Mouse (Mus musculus) lung, embryonic 16.5 days (tissue): ENCODE data around the gene Miip. TPM values are rescaled to one million over a fixed set of nuclear protein-coding genes. Genes with fewer than 3 reads are reported as not detected.

Experiments used
- ATAC-seq: fragments of 200-750 bp; cut with Nextera tagmentation; 2 replicates; pipeline ENCODE4 v1.8.0; 2017; ENCODE audit warnings: low read depth, mild to moderate bottlenecking, moderate library complexity
- H3K27ac ChIP-seq: fragments of 300-500 bp; sonication (generic); 2 replicates; pipeline ENCODE4 v1.5.1; 2014; ENCODE audit warnings: mild to moderate bottlenecking, control low read depth, low read length
- H3K27me3 ChIP-seq: fragments of 300-500 bp; sonication (generic); 2 replicates; pipeline ENCODE4 v1.6.1; 2014; ENCODE audit warnings: low read depth, low read length, mixed read lengths; ENCODE audit not compliant: control insufficient read depth, insufficient read depth
- H3K36me3 ChIP-seq: fragments of 300-500 bp; sonication (generic); 2 replicates; pipeline ENCODE4 v1.6.1; 2014; ENCODE audit warnings: low read length; ENCODE audit not compliant: control insufficient read depth, insufficient read depth
- H3K4me1 ChIP-seq: fragments of 300-500 bp; sonication (generic); replicated peaks from 2 replicates; pipeline ENCODE4 v1.6.1; 2014; ENCODE audit warnings: low read length, mixed read lengths; ENCODE audit not compliant: control insufficient read depth, insufficient read depth
- H3K4me2 ChIP-seq: fragments of 300-500 bp; sonication (generic); 2 replicates; pipeline ENCODE4 v1.6.1; 2014; ENCODE audit warnings: low read depth, low read length, control low read depth
- H3K4me3 ChIP-seq: fragments of 300-500 bp; sonication (generic); 2 replicates; pipeline ENCODE4 v1.5.1; 2014; ENCODE audit warnings: mild to moderate bottlenecking, low read length, control low read depth
- H3K9ac ChIP-seq: fragments of 300-500 bp; sonication (generic); 2 replicates; pipeline ENCODE4 v1.6.1; 2014; ENCODE audit warnings: low read length, control low read depth
- H3K9me3 ChIP-seq: fragments of 300-500 bp; sonication (generic); 2 replicates; pipeline ENCODE4 v1.6.1; 2016; ENCODE audit warnings: low read length; ENCODE audit not compliant: control insufficient read depth
- WGBS: fragments of 180-500 bp; shearing (Covaris S2); extraction: QIAGEN DNeasy Blood & Tissue Kit; methylation state at CpG from one replicate; pipeline ENCODE4 v1.1.7; 2014; 5-methylcytosine and 5-hydroxymethylcytosine counted together
- polyA plus RNA-seq: library from polyadenylated mRNA; unstranded; fragments of >200 nt; fragmentation: Nextera tagmentation; extraction: Ambion mirVana; gene quantifications from 2 replicates; pipeline ENCODE4 v1.2.1, GENCODE M21; 2015

Miip gene
- 47.0 and 48.2 TPM in 2 replicates for polyA plus RNA-seq

- 0 out of 2 replicates have a peak, but pooled peaks cover 3% of the 10 kb centered on the region for H3K9me3 ChIP-seq
- WGBS: under 1% methylated on average over 30 of the region's 30 CpGs
- H3K36me3 ChIP-seq: peaks cover 30% of the 10 kb centered on the region
Measured at GRCm38 (mm10) chr4:147868450-147869031, at the start of gene Miip, which contains the start of gene Fv1. Gene Miip (minus strand): TSS chr4:147868816. Gene Fv1 (plus strand): TSS chr4:147868979.

GRCm38 (mm10) chr4:147909486-147909885 is 40.9 kb upstream of the Miip start:
- 81% methylated on average over 5 of the region's 5 CpGs for WGBS
- no peak overlapping the region for H3K27ac ChIP-seq
- no peak overlapping the region for H3K4me2 ChIP-seq
- no peak overlapping the region for H3K4me3 ChIP-seq
- 0 out of 2 replicates have a peak, but pooled peaks cover 3% of the 10 kb centered on the region for H3K4me1 ChIP-seq
- no peak for ATAC-seq
- no peaks in the 10 kb centered on the region for H3K36me3 ChIP-seq
- no peaks in the 10 kb centered on the region for H3K27me3 ChIP-seq
- H3K9ac ChIP-seq: no peak overlapping the region
- no peaks in the 10 kb centered on the region for H3K9me3 ChIP-seq

More at GRCm38 (mm10) chr4:147868450-147869031, at the start of gene Miip, which contains the start of gene Fv1:
- H3K9ac ChIP-seq: peak within 1 kb of the TSS; percentile 80
- H3K27me3 ChIP-seq: no peaks in the 10 kb centered on the region
- peak within 1 kb of the TSS; percentile 82 for H3K27ac ChIP-seq
- peaks cover 15% of the 10 kb centered on the region for H3K4me1 ChIP-seq
- ATAC-seq: peak; percentile 98
- peak within 1 kb of the TSS; percentile 77 for H3K4me3 ChIP-seq
- peak within 1 kb of the TSS; percentile 72 for H3K4me2 ChIP-seq

GRCm38 (mm10) chr4:147906230-147906629 is 37.6 kb upstream of the Miip start:
- no peaks in the 10 kb centered on the region for H3K27me3 ChIP-seq
- peaks cover 11% of the 10 kb centered on the region for H3K4me1 ChIP-seq
- peaks cover 2% of the 10 kb centered on the region; the same call in 1 of the 2 replicates for H3K36me3 ChIP-seq
- no peak overlapping the region for H3K4me3 ChIP-seq
- ATAC-seq: no peak
- 76% methylated on average over 5 of the region's 5 CpGs for WGBS
- no peak overlapping the region for H3K4me2 ChIP-seq
- no peak overlapping the region for H3K27ac ChIP-seq
- H3K9me3 ChIP-seq: no peaks in the 10 kb centered on the region
- H3K9ac ChIP-seq: no peak overlapping the region

GRCm38 (mm10) chr4:147905090-147905659 is 36.6 kb upstream of the Miip start:
- Histone ChIP-seq H3K4me2 (peak overlapping the region; percentile 67), H3K27ac (no peak overlapping the region), H3K36me3 (peaks cover 2% of the 10 kb centered on the region; the same call in 1 of the 2 replicates), H3K9me3 (no peaks in the 10 kb centered on the region), H3K9ac (peak overlapping the region; percentile 94; the same call in 1 of the 2 replicates), H3K27me3 (no peaks in the 10 kb centered on the region), H3K4me3 (peak overlapping the region; percentile 89), H3K4me1 (peaks cover 11% of the 10 kb centered on the region)
- ATAC-seq: no peak; the same call in 1 of the 2 replicates
- WGBS: under 1% methylated on average over 8 of the region's 8 CpGs

- no peaks in the 10 kb centered on the region for H3K27me3 ChIP-seq
- peak within 1 kb of the TSS; percentile 94 for H3K9ac ChIP-seq
- H3K4me2 ChIP-seq: peak within 1 kb of the TSS; percentile 67
- ATAC-seq: peak; percentile 96
- WGBS: under 1% methylated on average over 53 of the region's 59 CpGs
- peak within 1 kb of the TSS; percentile 89 for H3K27ac ChIP-seq
- peaks cover 7% of the 10 kb centered on the region for H3K36me3 ChIP-seq
- H3K4me3 ChIP-seq: peak within 1 kb of the TSS; percentile 89
- peaks cover 11% of the 10 kb centered on the region for H3K4me1 ChIP-seq
- no peaks in the 10 kb centered on the region for H3K9me3 ChIP-seq
Measured at GRCm38 (mm10) chr4:147904313-147905089, 35.9 kb upstream of the Miip start, which contains the start of gene Mfn2. Gene Mfn2 (minus strand): TSS chr4:147904704.

GRCm38 (mm10) chr4:147903601-147904000 is 35.0 kb upstream of the Miip start:
- Histone ChIP-seq H3K27me3 (no peaks in the 10 kb centered on the region), H3K9ac (peak overlapping the region; percentile 94), H3K36me3 (peaks cover 12% of the 10 kb centered on the region), H3K27ac (no peak overlapping the region), H3K4me1 (peaks cover 11% of the 10 kb centered on the region), H3K4me3 (peak overlapping the region; percentile 89), H3K9me3 (no peaks in the 10 kb centered on the region), H3K4me2 (peak overlapping the region; percentile 65)
- WGBS: 81% methylated on average over 3 of the region's 3 CpGs
- no peak for ATAC-seq

- Histone ChIP-seq H3K4me2 (no peak overlapping the region), H3K9me3 (no peaks in the 10 kb centered on the region), H3K27ac (no peak overlapping the region), H3K4me1 (peaks cover 11% of the 10 kb centered on the region), H3K4me3 (no peak overlapping the region), H3K9ac (no peak overlapping the region), H3K27me3 (no peaks in the 10 kb centered on the region), H3K36me3 (peaks cover 16% of the 10 kb centered on the region)
- WGBS: 88% methylated on average over 12 of the region's 12 CpGs
- ATAC-seq: no peak
Measured at GRCm38 (mm10) chr4:147902906-147903500, 34.4 kb upstream of the Miip start.

GRCm38 (mm10) chr4:147900452-147900851 is 31.8 kb upstream of the Miip start:
- Histone ChIP-seq H3K4me3 (no peak overlapping the region), H3K36me3 (peaks cover 36% of the 10 kb centered on the region), H3K9ac (no peak overlapping the region), H3K9me3 (no peaks in the 10 kb centered on the region), H3K4me1 (peaks cover 11% of the 10 kb centered on the region), H3K27ac (no peak overlapping the region), H3K4me2 (no peak overlapping the region), H3K27me3 (no peaks in the 10 kb centered on the region)
- ATAC-seq: no peak
- 82% methylated on average over 7 of the region's 7 CpGs for WGBS
